Mouse (Mus musculus) bone marrow macrophage, adult 2 months (primary cell): ENCODE data around the gene Rasgrp4. TPM values are rescaled to one million over a fixed set of nuclear protein-coding genes. Genes with fewer than 3 reads are reported as not detected.
A peak's percentile ranks its signal among the peaks of the same experiment; 100 is the strongest.

Experiments
- H3K27ac ChIP-seq: 2 replicates; pipeline ENCODE4 v1.5.1; 2012; ENCODE audit warnings: low read depth, low read length; ENCODE audit not compliant: insufficient read depth
- H3K4me1 ChIP-seq: 2 replicates; pipeline ENCODE4 v1.6.1; 2012; ENCODE audit warnings: low read length; ENCODE audit not compliant: control insufficient read depth, insufficient read depth
- H3K4me3 ChIP-seq: 2 replicates; pipeline ENCODE4 v1.5.1; 2012; ENCODE audit warnings: mild to moderate bottlenecking, low read length, moderate library complexity; ENCODE audit not compliant: insufficient read depth
- CTCF ChIP-seq: IDR thresholded peaks from 2 replicates; pipeline ENCODE4 v1.5.1; 2012; ENCODE audit warnings: low read depth, mild to moderate bottlenecking, low read length, moderate library complexity
- POLR2A ChIP-seq: IDR thresholded peaks from 2 replicates; pipeline ENCODE4 v1.6.1; 2012; ENCODE audit warnings: mild to moderate bottlenecking, low read depth, low read length, borderline replicate concordance
- polyA plus RNA-seq: library from polyadenylated mRNA; stranded (reverse); fragments of >200 nt; gene quantifications from 2 replicates; pipeline ENCODE4 v1.2.4, GENCODE M21; 2012; ENCODE audit not compliant: missing spikeins, insufficient read depth, insufficient read length

Rasgrp4 gene
- polyA plus RNA-seq, 1 experiment, result 91.6 TPM

DNA sequence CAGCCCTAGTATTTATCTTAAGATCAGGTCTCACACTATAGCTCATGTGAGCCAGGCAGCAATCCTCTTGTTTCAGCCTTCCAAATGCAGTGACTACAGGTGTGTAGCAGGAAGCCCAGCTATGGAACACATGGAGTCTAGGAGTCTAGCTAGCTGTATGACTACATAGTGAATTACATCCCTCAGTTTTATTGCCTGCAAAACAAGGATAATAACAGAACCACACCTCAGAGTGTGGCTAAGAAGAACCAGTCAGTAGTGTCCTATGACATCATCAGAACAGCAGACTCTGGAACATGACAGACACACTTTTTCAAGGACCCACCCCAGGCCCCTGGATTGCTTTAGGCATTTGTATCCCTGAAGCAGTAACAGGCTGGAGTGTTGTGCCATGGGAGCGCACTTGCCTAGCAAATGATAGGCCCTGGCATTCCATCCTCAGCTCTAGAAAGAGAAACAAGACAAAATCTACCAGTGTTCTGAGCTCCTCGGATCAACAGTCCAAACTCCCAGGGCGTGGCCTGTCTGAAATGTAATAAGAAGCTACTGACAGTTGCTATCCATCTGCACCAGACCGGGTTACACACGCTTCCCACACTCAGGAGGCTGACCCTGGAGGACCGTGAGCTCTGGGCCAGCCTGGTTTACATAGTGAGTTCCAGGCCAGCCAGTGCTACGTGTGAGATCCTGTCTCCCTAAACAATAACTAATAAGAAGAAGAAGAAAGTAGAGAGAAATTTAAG lies 12.1 kb downstream of the Rasgrp4 start:
- no peak overlapping the region for H3K27ac ChIP-seq
- peaks cover 13% of the 10 kb centered on the region for H3K4me1 ChIP-seq
- no peak overlapping the region for H3K4me3 ChIP-seq
- no peak for TF ChIP-seq CTCF
- no peak for TF ChIP-seq POLR2A

GRCm38 (mm10) chr7:29148771-29149170 lies 14.1 kb downstream of the Rasgrp4 start:
- no peak overlapping the region for H3K27ac ChIP-seq
- H3K4me3 ChIP-seq, result no peak overlapping the region
- no peak for TF ChIP-seq CTCF
- no peak for TF ChIP-seq POLR2A
- H3K4me1 ChIP-seq, result peaks cover 10% of the 10 kb centered on the region

GRCm38 (mm10) chr7:29151486-29151885 lies 16.8 kb downstream of the Rasgrp4 start:
- TF ChIP-seq POLR2A (no peak), CTCF (no peak)
- Histone ChIP-seq H3K4me1 (peaks cover 4% of the 10 kb centered on the region; the same call in 1 of the 2 replicates), H3K4me3 (no peak overlapping the region)

GRCm38 (mm10) chr7:29154018-29154720 lies 19.5 kb downstream of the Rasgrp4 start:
- peaks cover 8% of the 10 kb centered on the region; the same call in 1 of the 2 replicates for H3K4me1 ChIP-seq
- H3K4me3 ChIP-seq, result no peak overlapping the region
- TF ChIP-seq POLR2A (no peak), CTCF (no peak)

More at GRCm38 (mm10) chr7:29151486-29151885, 16.8 kb downstream of the Rasgrp4 start:
- no peak overlapping the region for H3K27ac ChIP-seq

DNA sequence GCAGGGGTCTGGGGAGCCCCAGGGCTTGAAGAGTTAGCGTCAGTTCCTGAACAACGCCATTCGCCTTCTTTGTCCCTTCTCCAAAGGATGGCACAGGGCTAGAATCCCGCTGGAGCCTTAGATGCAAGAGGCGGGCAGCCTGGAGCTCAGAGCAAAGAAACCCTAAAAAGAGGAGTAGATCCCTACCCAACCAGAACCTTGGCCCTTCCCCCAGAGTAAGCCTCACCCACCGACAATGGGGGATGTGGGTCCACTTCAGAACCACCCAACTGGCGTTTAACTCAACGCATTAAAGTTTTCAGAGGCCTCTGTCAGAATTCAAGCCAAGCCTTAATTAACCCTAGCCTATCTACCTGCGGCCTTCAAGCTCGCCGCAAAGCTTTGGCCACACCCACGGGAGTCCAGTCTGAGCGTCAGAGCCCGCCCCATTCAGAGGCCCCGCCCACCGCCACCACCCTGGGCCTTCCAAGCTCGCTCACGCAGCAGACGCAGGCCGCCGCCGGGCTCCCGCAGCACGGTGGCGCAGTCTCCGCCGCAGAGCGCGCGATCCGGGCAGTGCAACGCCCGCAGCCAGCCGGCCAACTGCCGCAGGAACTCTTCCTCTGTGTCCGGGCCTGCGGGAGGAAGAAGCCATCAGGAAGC lies 20.7 kb downstream of the Rasgrp4 start:
- Histone ChIP-seq H3K27ac (peak overlapping the region; percentile 50), H3K4me1 (peaks cover 8% of the 10 kb centered on the region; the same call in 1 of the 2 replicates), H3K4me3 (peak overlapping the region; percentile 86)
- TF ChIP-seq CTCF, result no peak
- TF ChIP-seq POLR2A, result no peak; the same call in 1 of the 2 replicates

More at GRCm38 (mm10) chr7:29154018-29154720, 19.5 kb downstream of the Rasgrp4 start:
- no peak overlapping the region for H3K27ac ChIP-seq

DNA sequence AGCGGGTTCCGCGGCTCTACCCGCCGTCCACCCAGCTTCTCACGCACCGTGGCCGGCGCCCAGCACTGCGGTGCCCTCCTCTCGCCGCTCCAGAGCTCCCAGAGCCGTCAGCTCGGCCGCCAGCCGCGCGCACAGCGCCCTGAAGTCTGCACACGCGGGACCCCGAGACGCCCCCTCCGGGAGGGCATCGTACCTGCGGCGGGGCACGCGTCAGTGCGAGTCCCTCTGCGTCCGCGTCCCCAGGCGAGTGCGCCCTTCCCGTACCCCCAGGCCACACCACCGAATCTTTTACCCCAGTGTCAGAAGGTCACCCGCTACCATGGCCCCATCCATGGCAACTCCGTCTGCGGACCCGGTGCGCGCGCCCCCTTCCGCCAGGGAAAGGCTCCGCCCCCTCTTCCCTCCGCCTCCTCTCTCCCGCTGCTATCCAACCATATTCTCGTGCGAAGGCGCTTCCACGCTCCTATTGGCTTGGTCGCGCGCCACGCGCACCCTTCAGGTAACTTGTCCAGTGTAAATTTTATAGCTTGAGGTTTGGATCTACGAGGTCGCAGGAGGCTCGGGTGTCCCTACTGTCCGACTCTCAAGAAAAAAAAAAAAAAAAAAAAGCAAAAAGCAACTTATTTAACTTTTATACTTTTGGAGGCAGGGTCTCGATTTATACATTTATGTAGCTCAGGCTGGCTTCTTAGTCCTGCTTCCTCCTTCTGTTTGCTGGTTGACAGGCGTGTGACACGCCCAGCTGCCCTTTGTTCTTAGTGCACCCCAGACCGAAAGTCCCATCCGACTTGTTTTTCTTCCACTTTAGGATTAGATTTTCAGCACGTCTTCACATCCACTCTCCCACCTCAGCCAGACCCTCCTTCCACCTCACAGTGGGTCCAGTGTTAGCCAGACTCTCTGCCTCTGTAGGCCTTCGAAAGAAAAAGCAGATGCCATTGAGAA lies 21.5 kb downstream of the Rasgrp4 start, which contains the start of gene Fam98c:
TSS of gene Fam98c (minus strand) at position 397 of the 945 bp plus-strand sequence.
- H3K4me3 ChIP-seq, result peak within 1 kb of the TSS; percentile 86
- no peak; the same call in 1 of the 2 replicates for TF ChIP-seq CTCF
- no peak for TF ChIP-seq POLR2A
- peaks cover 8% of the 10 kb centered on the region; the same call in 1 of the 2 replicates for H3K4me1 ChIP-seq
- peak within 1 kb of the TSS; percentile 50 for H3K27ac ChIP-seq

GRCm38 (mm10) chr7:29158264-29158663 lies 23.6 kb downstream of the Rasgrp4 start:
- Histone ChIP-seq H3K4me1 (peaks cover 12% of the 10 kb centered on the region; the same call in 1 of the 2 replicates), H3K27ac (no peak overlapping the region), H3K4me3 (no peak overlapping the region)
- TF ChIP-seq POLR2A (no peak), CTCF (no peak)

- Histone ChIP-seq H3K4me3 (no peak overlapping the region), H3K27ac (no peak overlapping the region), H3K4me1 (peaks cover 5% of the 10 kb centered on the region; the same call in 1 of the 2 replicates)
- no peak for TF ChIP-seq CTCF
- TF ChIP-seq POLR2A, result no peak
Observed at GRCm38 (mm10) chr7:29162294-29162693, 27.6 kb downstream of the Rasgrp4 start.
